Mouse (Mus musculus) neural tube, embryonic 11.5 days (tissue): ENCODE measurements around the gene Lhx2. TPM values are rescaled to one million over a fixed set of nuclear protein-coding genes. Genes with fewer than 3 reads are reported as not detected.
A peak's percentile ranks its signal among the peaks of the same experiment; 100 is the strongest.

Experiments
- ATAC-seq: fragments of 200-750 bp; cut with Nextera tagmentation; 2 replicates; pipeline ENCODE4 v1.8.0; 2017; ENCODE audit warnings: moderate number of reproducible peaks, mild to moderate bottlenecking, moderate TSS enrichment, moderate library complexity; ENCODE audit not compliant: insufficient read depth, low FRiP score, low TSS enrichment
- DNase-seq: peaks from one replicate; pipeline ENCODE4 v3.0.0-alpha.2; 2015; ENCODE audit warnings: low spot score
- H3K27ac ChIP-seq: fragments of 300-500 bp; sonication (generic); 2 replicates; pipeline ENCODE4 v1.5.1; 2014; ENCODE audit warnings: low read depth, mild to moderate bottlenecking, low read length
- H3K27me3 ChIP-seq: fragments of 300-500 bp; sonication (generic); 2 replicates; pipeline ENCODE4 v1.6.1; 2014; ENCODE audit warnings: mild to moderate bottlenecking, low read length, mixed read lengths; ENCODE audit not compliant: control insufficient read depth, insufficient read depth
- H3K36me3 ChIP-seq: fragments of 300-500 bp; sonication (generic); 2 replicates; pipeline ENCODE4 v1.6.1; 2014; ENCODE audit warnings: mild to moderate bottlenecking, low read length, moderate library complexity, mixed read lengths; ENCODE audit not compliant: control insufficient read depth, insufficient read depth
- H3K4me1 ChIP-seq: fragments of 300-500 bp; sonication (generic); 2 replicates; pipeline ENCODE4 v1.6.1; 2014; ENCODE audit warnings: low read length, mixed read lengths; ENCODE audit not compliant: control insufficient read depth, insufficient read depth
- H3K4me2 ChIP-seq: fragments of 300-500 bp; sonication (generic); 2 replicates; pipeline ENCODE4 v1.6.1; 2014; ENCODE audit warnings: low read depth, mild to moderate bottlenecking, moderate library complexity
- H3K4me3 ChIP-seq: fragments of 300-500 bp; sonication (generic); 2 replicates; pipeline ENCODE4 v1.5.1; 2014; ENCODE audit warnings: low read depth, low read length
- H3K9ac ChIP-seq: fragments of 300-500 bp; sonication (generic); 2 replicates; pipeline ENCODE4 v1.6.1; 2014; ENCODE audit warnings: mild to moderate bottlenecking, low read length
- H3K9me3 ChIP-seq: fragments of 300-500 bp; sonication (generic); 2 replicates; pipeline ENCODE4 v1.6.1; 2016; ENCODE audit warnings: low read length; ENCODE audit not compliant: control insufficient read depth
- WGBS: fragments of 180-500 bp; shearing (Covaris S2); extraction: QIAGEN DNeasy Blood & Tissue Kit; methylation state at CpG from one replicate; pipeline ENCODE4 v1.1.7; 2014; 5-methylcytosine and 5-hydroxymethylcytosine counted together
- polyA plus RNA-seq: library from polyadenylated mRNA; unstranded; fragments of >200 nt; fragmentation: Nextera tagmentation; extraction: Ambion mirVana; gene quantifications from 2 replicates; pipeline ENCODE4 v1.2.1, GENCODE M21; 2014

The Lhx2 gene
- 6.0 and 8.7 TPM in 2 replicates for polyA plus RNA-seq

DNA sequence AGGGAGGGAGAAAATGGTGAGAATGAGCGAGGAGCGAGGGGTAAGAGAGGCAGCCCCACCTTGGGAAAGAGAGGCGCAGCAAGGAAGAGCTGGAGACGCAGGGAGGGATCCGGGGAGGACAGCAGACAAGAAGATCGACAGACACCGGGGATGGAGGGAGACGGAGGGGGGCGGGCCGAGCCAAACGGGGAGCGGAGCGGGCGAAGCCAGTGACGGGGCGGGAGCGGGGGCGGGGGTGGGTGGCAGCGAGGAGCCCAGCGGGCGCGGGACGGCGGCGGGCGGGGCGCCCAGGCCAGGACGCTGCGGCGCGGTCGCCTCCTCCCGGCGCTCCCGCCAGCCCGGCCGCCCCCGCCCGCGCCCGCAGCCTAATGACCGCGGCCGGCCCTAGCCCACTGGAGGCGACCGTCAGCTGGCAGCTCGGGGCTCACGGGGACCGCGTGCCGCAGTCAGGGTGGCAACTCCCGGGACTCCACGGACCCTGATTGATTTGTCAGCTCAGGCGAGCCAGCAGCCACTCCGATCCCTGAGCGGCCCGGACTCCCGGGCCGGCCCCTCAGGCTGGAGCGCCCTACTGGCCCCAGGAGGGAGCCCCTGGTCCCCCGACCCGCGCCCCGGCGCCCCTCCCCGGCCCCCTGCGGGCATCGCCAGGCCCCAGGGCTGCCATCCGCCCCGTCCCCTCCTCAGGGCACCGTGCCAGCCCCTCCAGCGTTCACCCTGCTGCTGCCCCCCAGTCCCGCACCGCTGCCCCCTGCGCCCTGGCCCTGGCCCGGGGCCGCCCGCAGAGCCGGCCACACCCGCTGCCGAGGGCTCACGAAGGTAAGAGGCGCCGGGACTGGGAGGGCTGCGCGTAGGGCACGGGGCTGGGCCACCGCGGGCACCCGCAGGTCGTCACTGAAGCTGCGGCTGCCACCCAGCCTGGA lies at the start of gene Lhx2:
TSS of gene Lhx2 (plus strand) at position 292 of the 920 bp plus-strand sequence.
- ATAC-seq (peak; percentile 63), DNase-seq (peak; percentile 38)
- Histone ChIP-seq H3K9me3 (no peaks in the 10 kb centered on the region), H3K27ac (no peak within 1 kb of the TSS), H3K9ac (peak within 1 kb of the TSS; percentile 37), H3K36me3 (no peaks in the 10 kb centered on the region), H3K4me2 (peak within 1 kb of the TSS; percentile 53), H3K27me3 (peaks cover 96% of the 10 kb centered on the region), H3K4me3 (peak within 1 kb of the TSS; percentile 38), H3K4me1 (peaks cover 10% of the 10 kb centered on the region)
- under 1% methylated on average over 74 of the region's 92 CpGs for WGBS

DNA sequence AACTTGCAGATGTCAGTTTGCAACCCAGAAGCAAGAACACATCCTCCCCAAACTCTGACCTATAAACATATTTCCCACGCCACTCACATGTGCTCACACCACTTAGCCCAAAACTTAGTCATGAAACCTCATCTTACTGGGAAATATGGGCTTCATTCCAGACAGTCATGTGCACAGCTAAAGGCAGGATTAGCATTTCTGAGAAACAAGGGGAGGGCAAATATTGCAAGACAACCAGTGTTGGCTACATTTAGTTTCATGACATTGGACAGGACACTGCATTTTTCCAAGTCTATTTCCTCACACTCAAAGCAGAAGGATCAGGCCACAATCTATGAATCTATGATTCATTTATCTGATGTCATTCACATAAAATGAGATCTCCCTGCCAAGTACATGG lies 47.6 kb upstream of the Lhx2 start:
- DNase-seq (no peak), ATAC-seq (no peak)
- Histone ChIP-seq H3K27ac (no peak overlapping the region), H3K4me1 (peaks cover under 1% of the 10 kb centered on the region; the same call in 1 of the 2 replicates), H3K9me3 (no peaks in the 10 kb centered on the region), H3K9ac (no peak overlapping the region), H3K4me3 (no peak overlapping the region), H3K36me3 (no peaks in the 10 kb centered on the region), H3K4me2 (no peak overlapping the region), H3K27me3 (no peaks in the 10 kb centered on the region)
- 88% methylated on average over 1 of the region's 1 CpGs for WGBS

DNA sequence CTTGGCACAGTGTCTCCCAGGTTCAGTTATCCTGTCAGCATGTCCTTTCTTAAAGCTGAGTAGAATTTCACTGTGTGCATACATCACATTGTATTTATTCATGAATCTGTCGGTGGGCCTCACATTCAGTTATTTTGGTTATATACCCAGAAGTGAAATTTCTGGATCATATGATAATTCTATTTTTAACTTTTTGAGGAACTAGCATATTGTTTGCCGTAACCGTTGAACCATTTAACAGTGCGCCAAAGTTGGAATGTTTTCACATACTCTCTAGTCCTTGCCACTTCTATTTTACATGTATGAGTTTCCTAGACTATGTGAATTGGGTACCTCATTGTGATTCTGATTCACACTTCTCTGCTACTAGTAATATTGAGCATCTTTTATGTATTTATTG lies 43.1 kb upstream of the Lhx2 start:
- H3K27ac ChIP-seq, result no peak overlapping the region
- whole genome bisulfite sequencing, result 90% methylated on average over 4 of the region's 4 CpGs
- no peaks in the 10 kb centered on the region for H3K9me3 ChIP-seq
- H3K4me1 ChIP-seq, result no peaks in the 10 kb centered on the region
- H3K4me2 ChIP-seq, result no peak overlapping the region
- DNase-seq, result no peak
- H3K27me3 ChIP-seq, result no peaks in the 10 kb centered on the region
- no peak overlapping the region for H3K9ac ChIP-seq
- no peak for ATAC-seq
- no peaks in the 10 kb centered on the region for H3K36me3 ChIP-seq
- H3K4me3 ChIP-seq, result no peak overlapping the region

DNA sequence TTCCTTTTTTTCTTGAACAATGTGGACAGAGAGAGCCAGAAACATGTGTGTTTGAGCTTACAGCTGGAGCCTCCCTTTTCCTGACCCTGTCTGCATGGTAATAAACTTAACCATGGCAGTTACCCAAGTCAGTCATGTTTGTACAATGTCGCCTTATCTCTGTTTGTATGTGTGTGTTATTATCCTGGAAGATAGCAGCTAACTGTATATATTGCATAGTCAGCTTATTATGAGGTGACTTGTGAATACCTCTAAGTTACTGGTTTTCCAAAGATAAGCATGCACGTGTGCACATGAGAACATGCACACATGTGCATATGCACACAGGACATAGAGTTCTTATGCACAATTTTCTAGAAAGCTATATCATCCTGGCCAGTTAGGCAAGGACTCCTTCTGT lies 38.1 kb upstream of the Lhx2 start:
- H3K4me2 ChIP-seq, result no peak overlapping the region
- no peak overlapping the region for H3K4me3 ChIP-seq
- WGBS, result 88% methylated on average over 2 of the region's 2 CpGs
- no peak overlapping the region for H3K9ac ChIP-seq
- DNase-seq (no peak), ATAC-seq (no peak)
- no peaks in the 10 kb centered on the region for H3K27me3 ChIP-seq
- H3K36me3 ChIP-seq, result no peaks in the 10 kb centered on the region
- H3K27ac ChIP-seq, result no peak overlapping the region
- H3K4me1 ChIP-seq, result no peaks in the 10 kb centered on the region
- no peaks in the 10 kb centered on the region for H3K9me3 ChIP-seq

DNA sequence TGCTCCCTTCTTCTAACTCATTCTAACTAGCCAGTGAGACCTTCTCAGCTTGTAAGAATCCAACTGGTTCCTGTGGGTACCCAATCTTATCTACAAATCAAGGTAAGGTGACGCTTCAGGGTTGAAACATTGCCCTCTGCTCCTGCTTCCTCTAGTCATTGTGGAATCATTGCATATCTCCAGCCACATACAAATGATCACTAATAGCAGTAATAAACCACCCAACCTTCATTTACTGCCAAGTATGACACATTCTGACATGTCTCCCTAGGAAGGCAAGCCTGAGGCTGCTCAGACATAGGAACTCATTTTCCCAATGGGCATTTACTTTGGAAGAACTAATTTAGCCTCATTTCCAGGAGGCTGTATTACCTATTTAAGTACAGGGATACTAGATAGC lies 33.9 kb upstream of the Lhx2 start:
- DNase-seq (no peak), ATAC-seq (no peak)
- Histone ChIP-seq H3K9me3 (no peaks in the 10 kb centered on the region), H3K27me3 (no peaks in the 10 kb centered on the region), H3K9ac (no peak overlapping the region), H3K36me3 (no peaks in the 10 kb centered on the region), H3K4me1 (no peaks in the 10 kb centered on the region), H3K4me2 (no peak overlapping the region), H3K27ac (no peak overlapping the region), H3K4me3 (no peak overlapping the region)
- 97% methylated on average over 1 of the region's 1 CpGs for WGBS

DNA sequence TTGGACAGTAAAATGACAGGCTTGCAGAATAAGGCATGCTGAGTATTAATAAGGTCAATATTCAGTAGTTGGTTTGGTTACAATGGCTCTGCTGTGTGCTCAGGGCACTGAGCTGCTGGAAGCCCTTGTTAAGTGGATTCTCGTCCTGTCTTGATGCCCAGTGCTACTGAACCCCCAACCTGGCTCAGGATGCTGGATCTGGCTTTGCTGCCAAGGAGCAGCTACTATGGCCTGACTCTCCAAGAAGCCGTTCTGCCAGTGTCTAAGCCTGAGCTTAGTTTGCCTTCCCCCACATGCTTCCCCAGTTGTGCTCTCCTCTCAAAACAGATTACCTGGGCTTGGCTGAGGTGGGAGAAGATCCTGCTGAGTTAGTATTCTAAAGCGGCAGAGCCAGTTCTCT lies 26.2 kb upstream of the Lhx2 start:
- H3K4me2 ChIP-seq, result no peak overlapping the region
- H3K9me3 ChIP-seq, result no peaks in the 10 kb centered on the region
- no peaks in the 10 kb centered on the region for H3K4me1 ChIP-seq
- H3K27me3 ChIP-seq, result no peaks in the 10 kb centered on the region
- no peak overlapping the region for H3K4me3 ChIP-seq
- no peak for ATAC-seq
- H3K9ac ChIP-seq, result no peak overlapping the region
- 45% methylated on average over 3 of the region's 3 CpGs for WGBS
- no peak for DNase-seq
- no peaks in the 10 kb centered on the region for H3K36me3 ChIP-seq
- H3K27ac ChIP-seq, result no peak overlapping the region

DNA sequence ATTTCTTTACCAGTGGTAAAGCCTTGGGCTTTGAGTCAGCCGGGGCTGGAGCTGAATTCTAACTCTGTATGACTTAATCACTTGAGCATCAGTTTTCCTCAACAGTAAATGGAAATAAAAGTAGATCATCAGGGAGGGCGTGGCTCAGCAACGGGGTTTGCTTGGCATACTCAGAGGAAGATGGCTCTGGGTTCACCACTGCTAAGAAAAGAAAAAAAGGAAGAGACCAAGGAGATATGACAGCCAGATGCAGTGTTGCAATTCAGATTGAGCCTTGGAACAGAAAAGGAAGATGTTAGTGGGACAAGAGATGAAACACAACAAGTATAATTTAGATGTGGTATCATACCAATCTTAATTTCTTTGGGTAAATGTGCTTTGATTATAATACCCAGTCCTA lies 25.7 kb upstream of the Lhx2 start:
- no peaks in the 10 kb centered on the region for H3K4me1 ChIP-seq
- 58% methylated on average over 3 of the region's 3 CpGs for WGBS

DNA sequence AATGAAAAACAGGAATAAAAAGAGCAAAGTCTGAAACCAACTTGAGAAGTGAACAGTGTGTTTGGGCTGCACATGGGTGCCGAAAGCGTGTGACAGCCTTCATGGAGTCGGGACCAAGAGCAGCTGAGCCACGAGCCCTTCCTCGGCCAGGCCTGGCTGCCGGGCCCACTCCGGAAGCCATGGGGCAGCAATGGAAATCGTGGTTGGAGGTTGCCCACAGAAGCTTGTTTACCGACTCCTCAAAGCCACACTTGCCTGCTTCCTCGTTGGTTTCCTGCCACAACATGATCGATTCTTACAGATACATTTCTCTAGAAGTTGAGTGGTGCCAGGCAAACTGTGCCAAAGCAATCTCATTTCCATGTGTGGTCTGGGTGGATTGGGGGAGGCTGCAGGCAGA lies 20.0 kb upstream of the Lhx2 start:
- no peaks in the 10 kb centered on the region for H3K27me3 ChIP-seq
- WGBS, result 92% methylated on average over 11 of the region's 11 CpGs
- no peaks in the 10 kb centered on the region for H3K4me1 ChIP-seq
- no peak overlapping the region for H3K4me3 ChIP-seq
- no peak overlapping the region for H3K4me2 ChIP-seq
- no peak overlapping the region for H3K9ac ChIP-seq
- no peak overlapping the region for H3K27ac ChIP-seq
- H3K9me3 ChIP-seq, result no peaks in the 10 kb centered on the region
- ATAC-seq (no peak), DNase-seq (no peak)
- H3K36me3 ChIP-seq, result no peaks in the 10 kb centered on the region

More for the DNA sequence above, 25.7 kb upstream of the Lhx2 start:
- DNase-seq (no peak), ATAC-seq (no peak)
- Histone ChIP-seq H3K36me3 (no peaks in the 10 kb centered on the region), H3K9me3 (no peaks in the 10 kb centered on the region), H3K27ac (no peak overlapping the region), H3K4me3 (no peak overlapping the region), H3K9ac (no peak overlapping the region), H3K27me3 (no peaks in the 10 kb centered on the region), H3K4me2 (no peak overlapping the region)

DNA sequence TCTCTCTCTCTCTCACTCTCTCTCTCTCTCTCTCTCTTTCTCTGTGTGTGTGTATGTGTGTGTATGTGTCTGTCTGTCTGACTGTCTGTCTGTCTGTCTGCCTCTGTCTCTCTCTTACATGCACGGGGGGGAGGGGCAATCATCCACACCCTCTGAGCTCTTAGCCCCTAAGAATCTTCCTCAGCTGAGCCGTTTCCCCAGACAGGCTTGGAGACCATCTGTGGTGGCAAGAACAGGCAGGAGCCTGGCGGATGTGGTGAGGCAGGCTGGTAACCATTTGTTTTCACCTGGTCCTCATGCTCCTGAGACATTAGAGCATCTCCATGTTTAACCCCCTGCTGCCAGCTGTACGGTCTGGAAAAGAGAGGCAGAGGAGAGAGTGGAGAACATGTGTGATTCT lies 18.2 kb upstream of the Lhx2 start:
- Histone ChIP-seq H3K9me3 (no peaks in the 10 kb centered on the region), H3K4me3 (no peak overlapping the region), H3K4me2 (no peak overlapping the region), H3K4me1 (no peaks in the 10 kb centered on the region), H3K27me3 (no peaks in the 10 kb centered on the region), H3K36me3 (no peaks in the 10 kb centered on the region), H3K9ac (no peak overlapping the region), H3K27ac (no peak overlapping the region)
- no peak for ATAC-seq
- 46% methylated on average over 4 of the region's 4 CpGs for WGBS
- DNase-seq, result no peak
